Mouse (Mus musculus) gastrocnemius, adult 2 months (tissue): ENCODE results near the gene Rassf1. TPM values are rescaled to one million over a fixed set of nuclear protein-coding genes. Genes with fewer than 3 reads are reported as not detected.
A peak's percentile ranks its signal among the peaks of the same experiment; 100 is the strongest.

Experiments
- DNase-seq: peaks from one replicate; pipeline ENCODE4 v3.0.0; 2022
- H3K27ac ChIP-seq: fragments of 200-600 bp; 2 replicates; pipeline ENCODE4 v1.8.1; 2022; ENCODE audit warnings: mild to moderate bottlenecking
- H3K4me3 ChIP-seq: fragments of 200-600 bp; 2 replicates; pipeline ENCODE4 v1.8.1; 2022; ENCODE audit warnings: mild to moderate bottlenecking, moderate library complexity
- CTCF ChIP-seq: fragments of 200-600 bp; IDR thresholded peaks from 2 replicates; pipeline ENCODE4 v1.8.1; 2022; ENCODE audit warnings: antibody characterized with exemption, mild to moderate bottlenecking, moderate library complexity
- intact Hi-C: fragments of 180-260 bp; cut with DNase I; formaldehyde crosslinking; loops from one replicate; pipeline ENCODE4 v1.15.1; 2025
- total RNA-seq, 2 experiments: library from RNA; stranded (reverse); gene quantifications; 2 replicates each; pipeline ENCODE4 v1.2.3; 2021

Rassf1 gene
- total RNA-seq, 2 experiments from 2014 or later: 14.0 to 14.3 TPM

GRCm38 (mm10) chr9:107593101-107593976 lies 42.0 kb downstream of the Rassf1 start:
- intact Hi-C loops: no loop called here
- TF ChIP-seq CTCF: no peak
- Histone ChIP-seq H3K27ac (peak overlapping the region; percentile 96), H3K4me3 (peak overlapping the region; percentile 80)
- peak; percentile 90 for DNase-seq

- H3K27ac ChIP-seq: peak overlapping the region; percentile 96
- intact Hi-C loops: no loop called here
- DNase-seq: no peak
Measured at GRCm38 (mm10) chr9:107594281-107595062, 43.1 kb downstream of the Rassf1 start.

GRCm38 (mm10) chr9:107596619-107597569 lies 45.5 kb downstream of the Rassf1 start:
- H3K4me3 ChIP-seq: peak overlapping the region; percentile 80
- DNase-seq: peak; percentile 91
- TF ChIP-seq CTCF: no peak
- H3K27ac ChIP-seq: peak overlapping the region; percentile 96
- intact Hi-C loops: no loop called here

More at GRCm38 (mm10) chr9:107594281-107595062, 43.1 kb downstream of the Rassf1 start:
- H3K4me3 ChIP-seq: peak overlapping the region; percentile 80
- no peak for TF ChIP-seq CTCF

GRCm38 (mm10) chr9:107598385-107598784 lies 47.0 kb downstream of the Rassf1 start:
- H3K4me3 ChIP-seq: 0 out of 2 replicates have a peak overlapping the region, but pooled peaks have one; percentile 24
- no peak for TF ChIP-seq CTCF
- H3K27ac ChIP-seq: peak overlapping the region; percentile 96
- no peak for DNase-seq
- intact Hi-C loops: no loop called here

GRCm38 (mm10) chr9:107599433-107599832 lies 48.1 kb downstream of the Rassf1 start:
- DNase-seq: no peak
- Histone ChIP-seq H3K4me3 (peak overlapping the region; percentile 40), H3K27ac (peak overlapping the region; percentile 96)
- no peak for TF ChIP-seq CTCF
- intact Hi-C loops: no loop called here

GRCm38 (mm10) chr9:107599842-107600241 lies 48.5 kb downstream of the Rassf1 start:
- intact Hi-C loops: no loop called here
- Histone ChIP-seq H3K4me3 (peak overlapping the region; percentile 40), H3K27ac (peak overlapping the region; percentile 96)
- peak; percentile 73 for DNase-seq
- TF ChIP-seq CTCF: no peak

- no peak overlapping the region for H3K4me3 ChIP-seq
- peak; percentile 47; the same call in 1 of the 2 replicates for TF ChIP-seq CTCF
- no peak overlapping the region for H3K27ac ChIP-seq
- intact Hi-C loops: no loop called here
- no peak for DNase-seq
Measured at GRCm38 (mm10) chr9:107600745-107601144, 49.4 kb downstream of the Rassf1 start.

- Histone ChIP-seq H3K27ac (peak overlapping the region; percentile 73; the same call in 1 of the 2 replicates), H3K4me3 (no peak overlapping the region)
- no peak for DNase-seq
- intact Hi-C loops: no loop called here
- no peak for TF ChIP-seq CTCF
Measured at GRCm38 (mm10) chr9:107601275-107601674, 49.9 kb downstream of the Rassf1 start.

GRCm38 (mm10) chr9:107602068-107602648 lies 50.8 kb downstream of the Rassf1 start:
- peak; percentile 95 for DNase-seq
- no peak; the same call in 1 of the 2 replicates for TF ChIP-seq CTCF
- intact Hi-C loops: loop anchor here (1.0 kb wide), 2 partner anchors 42 to 73 kb away; no protein-coding TSS in a partner anchor
- Histone ChIP-seq H3K4me3 (peak overlapping the region; percentile 47), H3K27ac (peak overlapping the region; percentile 73)

GRCm38 (mm10) chr9:107603251-107603650 lies 51.9 kb downstream of the Rassf1 start:
- no peak for DNase-seq
- intact Hi-C loops: no loop called here
- Histone ChIP-seq H3K27ac (peak overlapping the region; percentile 73; the same call in 1 of the 2 replicates), H3K4me3 (no peak overlapping the region)
- no peak for TF ChIP-seq CTCF

- Histone ChIP-seq H3K4me3 (peak overlapping the region; percentile 76), H3K27ac (peak overlapping the region; percentile 99)
- DNase-seq: peak; percentile 67
- intact Hi-C loops: no loop called here
- TF ChIP-seq CTCF: no peak
Measured at GRCm38 (mm10) chr9:107605041-107605661, 53.8 kb downstream of the Rassf1 start.
